Mouse (Mus musculus) heart, embryonic 11.5 days (tissue): ENCODE measurements at regions not wholly inside any gene's neighbourhood (a gene's known extent, or its start where the extent isn't known, plus 50 kb on each side); places are given as distances from the start of the nearest gene placed in this dataset.
A peak's percentile ranks its signal among the peaks of the same experiment; 100 is the strongest.
"Not testable (repeated sequence)": the region's sequence is repeated elsewhere in the genome, so short reads cannot be mapped to it uniquely, and the experiment has no call there.

Experiments used
- ATAC-seq: fragments of 200-750 bp; cut with Nextera tagmentation; replicated peaks from 2 replicates; pipeline ENCODE4 v1.8.0; 2017; ENCODE audit warnings: moderate library complexity; ENCODE audit not compliant: insufficient number of reproducible peaks, low FRiP score, low TSS enrichment
- H3K27ac ChIP-seq: fragments of 300-500 bp; sonication (generic); 2 replicates; pipeline ENCODE4 v1.5.1; 2014; ENCODE audit warnings: mild to moderate bottlenecking, low read depth, low read length
- H3K27me3 ChIP-seq: fragments of 300-500 bp; sonication (generic); 2 replicates; pipeline ENCODE4 v1.6.1; 2014; ENCODE audit warnings: mild to moderate bottlenecking, low read length, mixed read lengths; ENCODE audit not compliant: control insufficient read depth, insufficient read depth
- H3K36me3 ChIP-seq: fragments of 300-500 bp; sonication (generic); 2 replicates; pipeline ENCODE4 v1.6.1; 2014; ENCODE audit warnings: mild to moderate bottlenecking, low read length, moderate library complexity, mixed read lengths; ENCODE audit not compliant: control insufficient read depth, insufficient read depth
- H3K4me1 ChIP-seq: fragments of 300-500 bp; sonication (generic); 2 replicates; pipeline ENCODE4 v1.6.1; 2014; ENCODE audit warnings: low read length; ENCODE audit not compliant: control insufficient read depth, insufficient read depth
- H3K4me2 ChIP-seq: fragments of 300-500 bp; sonication (generic); 2 replicates; pipeline ENCODE4 v1.6.1; 2014; ENCODE audit warnings: mild to moderate bottlenecking, moderate library complexity
- H3K4me3 ChIP-seq: fragments of 300-500 bp; sonication (generic); 2 replicates; pipeline ENCODE4 v1.5.1; 2014; ENCODE audit warnings: low read depth, low read length
- H3K9ac ChIP-seq: fragments of 300-500 bp; sonication (generic); 2 replicates; pipeline ENCODE4 v1.6.1; 2014; ENCODE audit warnings: mild to moderate bottlenecking, low read depth, low read length, moderate library complexity
- H3K9me3 ChIP-seq: fragments of 300-500 bp; sonication (generic); replicated peaks from 2 replicates; pipeline ENCODE4 v1.6.1; 2016; ENCODE audit warnings: low read length; ENCODE audit not compliant: control insufficient read depth
- WGBS: fragments of 180-500 bp; shearing (Covaris S2); extraction: QIAGEN DNeasy Blood & Tissue Kit; methylation state at CpG from one replicate; pipeline ENCODE4 v1.1.7; 2014; ENCODE audit not compliant: insufficient replicate concordance; 5-methylcytosine and 5-hydroxymethylcytosine counted together

- H3K4me2 ChIP-seq = no peak overlapping the region
- no peaks in the 10 kb centered on the region for H3K9me3 ChIP-seq
- H3K9ac ChIP-seq = no peak overlapping the region
- no peak overlapping the region for H3K27ac ChIP-seq
- no peaks in the 10 kb centered on the region for H3K4me1 ChIP-seq
- no peaks in the 10 kb centered on the region for H3K36me3 ChIP-seq
- ATAC-seq = no peak
- no peaks in the 10 kb centered on the region for H3K27me3 ChIP-seq
- no peak overlapping the region for H3K4me3 ChIP-seq
- 88% methylated on average over 13 of the region's 13 CpGs for WGBS
These were observed 481.1 kb upstream of the Slc35b3 start for GRCm38 (mm10) chr13:39441799-39442198.

- 34% methylated on average over 8 of the region's 8 CpGs for WGBS
- no peak for ATAC-seq
- H3K4me2 ChIP-seq = no peak overlapping the region
- H3K27ac ChIP-seq = no peak overlapping the region
- H3K4me1 ChIP-seq = no peaks in the 10 kb centered on the region
- no peaks in the 10 kb centered on the region for H3K27me3 ChIP-seq
- no peaks in the 10 kb centered on the region for H3K36me3 ChIP-seq
- no peak overlapping the region for H3K9ac ChIP-seq
- H3K4me3 ChIP-seq = no peak overlapping the region
- no peaks in the 10 kb centered on the region for H3K9me3 ChIP-seq
These were observed 480.2 kb upstream of the Slc35b3 start for GRCm38 (mm10) chr13:39440907-39441306.

DNA sequence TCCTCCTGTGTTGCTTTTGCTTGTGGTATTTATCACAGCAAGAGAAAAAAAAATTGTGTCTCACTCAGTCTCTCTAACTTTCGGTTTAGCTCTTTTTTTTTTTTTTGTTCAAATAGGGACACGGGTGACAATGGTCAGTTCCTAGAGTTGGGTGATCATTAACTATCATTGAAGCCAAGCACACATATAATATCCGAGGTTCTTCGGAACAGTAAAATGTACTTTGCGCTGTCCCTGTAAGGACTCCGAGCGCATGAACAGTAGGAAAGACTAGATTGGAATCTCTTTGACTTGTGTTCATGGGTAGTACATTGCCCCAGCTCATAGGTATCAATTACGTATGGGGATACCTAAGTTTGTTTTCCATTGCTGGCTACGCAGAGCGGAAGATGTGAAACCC is 479.7 kb upstream of the Slc35b3 start:
- Histone ChIP-seq H3K9ac (no peak overlapping the region), H3K9me3 (no peaks in the 10 kb centered on the region), H3K4me1 (no peaks in the 10 kb centered on the region), H3K4me3 (no peak overlapping the region), H3K36me3 (no peaks in the 10 kb centered on the region), H3K27me3 (no peaks in the 10 kb centered on the region), H3K27ac (no peak overlapping the region), H3K4me2 (no peak overlapping the region)
- WGBS = 90% methylated on average over 10 of the region's 10 CpGs
- no peak for ATAC-seq

GRCm38 (mm10) chr13:39427996-39428395 is 467.3 kb upstream of the Slc35b3 start:
- Histone ChIP-seq H3K9ac (no peak overlapping the region), H3K36me3 (no peaks in the 10 kb centered on the region), H3K4me3 (no peak overlapping the region), H3K4me1 (no peaks in the 10 kb centered on the region), H3K27me3 (no peaks in the 10 kb centered on the region), H3K9me3 (no peaks in the 10 kb centered on the region), H3K4me2 (no peak overlapping the region), H3K27ac (no peak overlapping the region)
- 77% methylated on average over 3 of the region's 3 CpGs for WGBS
- no peak for ATAC-seq

GRCm38 (mm10) chr13:39425944-39426343 is 465.3 kb upstream of the Slc35b3 start:
- Histone ChIP-seq H3K27ac (no peak overlapping the region), H3K4me3 (no peak overlapping the region), H3K36me3 (no peaks in the 10 kb centered on the region), H3K9ac (no peak overlapping the region), H3K9me3 (no peaks in the 10 kb centered on the region), H3K4me1 (no peaks in the 10 kb centered on the region), H3K4me2 (no peak overlapping the region), H3K27me3 (no peaks in the 10 kb centered on the region)
- ATAC-seq = no peak
- 62% methylated on average over 6 of the region's 6 CpGs for WGBS

DNA sequence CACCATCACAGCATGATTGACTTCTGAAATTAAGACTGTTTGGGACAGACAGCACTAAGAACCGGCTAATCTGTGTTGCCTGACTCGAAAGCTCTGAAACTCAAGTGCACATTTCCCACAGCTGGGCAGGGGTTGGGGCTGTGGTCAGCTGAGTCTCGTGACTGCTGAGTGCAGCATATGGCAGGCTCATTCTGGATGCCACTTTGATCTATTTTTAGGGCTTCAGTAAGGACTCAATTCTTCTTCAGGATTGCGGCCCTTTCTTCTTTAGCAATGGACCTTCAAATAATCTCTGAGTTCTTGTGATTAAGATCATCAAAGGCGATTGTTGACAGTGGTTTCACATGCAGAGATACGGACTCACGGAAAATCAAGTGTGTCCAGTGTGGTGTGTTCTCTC is 457.5 kb upstream of the Slc35b3 start:
- H3K4me1 ChIP-seq = no peaks in the 10 kb centered on the region
- no peak for ATAC-seq
- H3K9ac ChIP-seq = no peak overlapping the region
- H3K27ac ChIP-seq = no peak overlapping the region
- H3K27me3 ChIP-seq = no peaks in the 10 kb centered on the region
- H3K9me3 ChIP-seq = no peaks in the 10 kb centered on the region
- peak overlapping the region; percentile 9; the same call in 1 of the 2 replicates for H3K4me2 ChIP-seq
- no peaks in the 10 kb centered on the region for H3K36me3 ChIP-seq
- H3K4me3 ChIP-seq = no peak overlapping the region
- 32% methylated on average over 7 of the region's 7 CpGs for WGBS

- H3K4me1 ChIP-seq = no peaks in the 10 kb centered on the region
- no peaks in the 10 kb centered on the region for H3K9me3 ChIP-seq
- 59% methylated on average over 14 of the region's 14 CpGs for WGBS
- H3K27me3 ChIP-seq = no peaks in the 10 kb centered on the region
- H3K27ac ChIP-seq = no peak overlapping the region
- no peak for ATAC-seq
- no peak overlapping the region for H3K4me2 ChIP-seq
- no peaks in the 10 kb centered on the region for H3K36me3 ChIP-seq
- no peak overlapping the region for H3K9ac ChIP-seq
- H3K4me3 ChIP-seq = no peak overlapping the region
These were observed 451.0 kb upstream of the Slc35b3 start for GRCm38 (mm10) chr13:39411471-39412251.

GRCm38 (mm10) chr13:39392589-39392988 is 431.9 kb upstream of the Slc35b3 start:
- 72% methylated on average over 3 of the region's 3 CpGs for WGBS

GRCm38 (mm10) chr13:39392151-39392550 is 431.5 kb upstream of the Slc35b3 start:
- H3K9me3 ChIP-seq, H3K27me3 ChIP-seq, H3K4me1 ChIP-seq, H3K27ac ChIP-seq, H3K4me3 ChIP-seq, H3K36me3 ChIP-seq, ATAC-seq, H3K4me2 ChIP-seq, H3K9ac ChIP-seq: not testable (repeated sequence)
- WGBS = 83% methylated on average over 1 of the region's 1 CpGs

More at GRCm38 (mm10) chr13:39392589-39392988, 431.9 kb upstream of the Slc35b3 start:
- H3K36me3 ChIP-seq = no peaks in the 10 kb centered on the region
- no peak for ATAC-seq
- H3K4me1 ChIP-seq = no peaks in the 10 kb centered on the region
- H3K4me3 ChIP-seq = no peak overlapping the region
- H3K4me2 ChIP-seq = no peak overlapping the region
- no peak overlapping the region for H3K9ac ChIP-seq
- H3K9me3 ChIP-seq = no peaks in the 10 kb centered on the region
- H3K27me3 ChIP-seq = no peaks in the 10 kb centered on the region
- no peak overlapping the region for H3K27ac ChIP-seq
